Mouse (Mus musculus) subcutaneous adipose tissue, adult 2 months (tissue): ENCODE data around the gene Ly6f. TPM values are rescaled to one million over a fixed set of nuclear protein-coding genes. Genes with fewer than 3 reads are reported as not detected.

Source experiments
- polyA plus RNA-seq: library from polyadenylated mRNA; depleted of rRNA; stranded (reverse); fragments of >200 nt; gene quantifications from 2 replicates; pipeline ENCODE4 v1.2.3, GENCODE M21; 2012; ENCODE audit warnings: low replicate concordance; rRNA removed

The Ly6f gene
- polyA plus RNA-seq = 0.59 TPM in 1 of 2 replicates, not detected in the other

GRCm38 (mm10) chr15:75268121-75268520, at the start of gene Ly6f:
Ly6f (plus strand) TSS chr15:75268421.

Other genes starting within 250 kb of the Ly6f start
- gene Ly6c1, start 219.6 kb upstream of the Ly6f start, polyA plus RNA-seq = 352 and 1,016 TPM in 2 replicates
- 8.2 and 12.5 TPM in 2 replicates for gene Ly6c2, start 156.5 kb upstream of the Ly6f start, polyA plus RNA-seq
- 2.0 TPM in 1 of 2 replicates, not detected in the other for gene Ly6g, start 113.2 kb upstream of the Ly6f start, polyA plus RNA-seq
- gene BC025446, start 52.0 kb upstream of the Ly6f start, polyA plus RNA-seq = 0.26 TPM in 1 of 2 replicates, not detected in the other